Mouse (Mus musculus) heart, postnatal 25 days (tissue): ENCODE measurements around the gene Mfap5. TPM values are rescaled to one million over a fixed set of nuclear protein-coding genes. Genes with fewer than 3 reads are reported as not detected.
A peak's percentile ranks its signal among the peaks of the same experiment; 100 is the strongest.
"Not testable (repeated sequence)": the region's sequence is repeated elsewhere in the genome, so short reads cannot be mapped to it uniquely, and the experiment has no call there.

Experiments used
- DNase-seq: peaks from one replicate; pipeline ENCODE4 v3.0.0; 2022; ENCODE audit warnings: low spot score
- intact Hi-C: fragments of 180-260 bp; cut with DNase I; formaldehyde crosslinking; loops from one replicate; pipeline ENCODE4 v1.15.1; 2025
- total RNA-seq, 2 experiments: library from RNA; stranded (reverse); gene quantifications; 2 replicates each; pipeline ENCODE4 v1.2.3; 2021

Gene Mfap5
- total RNA-seq, 2 experiments from 2014 or later, result 37.3 to 50.0 TPM

- intact Hi-C loops, result no loop called here
- DNase-seq, result no peak
Observed at GRCm38 (mm10) chr6:122554102-122554501, 48.5 kb downstream of the Mfap5 start.

DNA sequence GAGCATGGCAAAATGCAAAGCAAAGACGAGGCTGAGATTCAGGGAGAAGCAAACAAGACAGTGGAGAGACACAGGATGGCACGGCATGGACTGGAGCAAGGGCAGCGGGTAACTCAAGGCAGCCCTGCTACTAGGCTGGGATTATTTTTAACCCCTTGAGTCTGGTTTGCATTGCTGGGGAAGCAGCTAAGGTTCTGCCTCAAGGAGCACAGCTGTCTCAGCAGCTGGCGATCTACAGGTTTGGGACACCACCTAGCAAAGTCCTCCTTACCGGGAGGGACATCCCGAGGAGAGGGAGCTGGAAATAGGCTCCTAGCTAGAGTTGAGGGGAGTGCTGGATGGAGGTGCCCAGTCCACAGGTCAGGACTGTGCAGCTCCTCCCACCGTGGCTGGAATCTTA, 49.6 kb downstream of the Mfap5 start:
- intact Hi-C loops, result no loop called here
- no peak for DNase-seq

GRCm38 (mm10) chr6:122556959-122557561, 51.4 kb downstream of the Mfap5 start:
- no peak for DNase-seq
- intact Hi-C loops, result no loop called here

GRCm38 (mm10) chr6:122560427-122560826, 54.8 kb downstream of the Mfap5 start:
- intact Hi-C loops, result loop anchor here (5.0 kb wide), 1 partner anchor 72 kb away; no protein-coding TSS in a partner anchor

DNA sequence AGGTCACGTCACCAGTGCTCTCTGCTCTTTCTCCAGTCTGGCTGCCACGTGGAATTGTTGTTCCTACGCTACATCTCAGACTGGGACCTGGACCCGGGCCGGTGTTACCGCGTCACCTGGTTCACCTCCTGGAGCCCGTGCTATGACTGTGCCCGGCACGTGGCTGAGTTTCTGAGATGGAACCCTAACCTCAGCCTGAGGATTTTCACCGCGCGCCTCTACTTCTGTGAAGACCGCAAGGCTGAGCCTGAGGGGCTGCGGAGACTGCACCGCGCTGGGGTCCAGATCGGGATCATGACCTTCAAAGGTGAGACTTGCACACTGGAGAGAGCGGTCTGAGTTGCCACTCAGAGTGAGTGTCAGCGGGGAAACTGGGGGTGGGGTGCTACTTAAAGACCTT, 55.4 kb downstream of the Mfap5 start:
- intact Hi-C loops, result loop anchor here (1.0 to 5.0 kb wide), 3 partner anchors 65 to 159 kb away; no protein-coding TSS in a partner anchor
- DNase-seq, result no peak

More at GRCm38 (mm10) chr6:122560427-122560826, 54.8 kb downstream of the Mfap5 start:
- DNase-seq, result peak; percentile 26

DNA sequence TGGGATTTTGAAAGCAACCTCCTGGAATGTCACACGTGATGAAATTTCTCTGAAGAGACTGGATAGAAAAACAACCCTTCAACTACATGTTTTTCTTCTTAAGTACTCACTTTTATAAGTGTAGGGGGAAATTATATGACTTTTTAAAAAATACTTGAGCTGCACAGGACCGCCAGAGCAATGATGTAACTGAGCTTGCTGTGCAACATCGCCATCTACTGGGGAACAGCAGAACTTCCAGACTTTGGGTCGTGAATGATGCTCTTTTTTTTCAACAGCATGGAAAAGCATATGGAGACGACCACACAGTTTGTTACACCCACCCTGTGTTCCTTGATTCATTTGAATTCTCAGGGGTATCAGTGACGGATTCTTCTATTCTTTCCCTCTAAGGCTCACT, 56.8 kb downstream of the Mfap5 start:
- intact Hi-C loops, result loop anchor here (5.0 kb wide), 1 partner anchor 70 kb away; no protein-coding TSS in a partner anchor
- DNase-seq, result no peak

DNA sequence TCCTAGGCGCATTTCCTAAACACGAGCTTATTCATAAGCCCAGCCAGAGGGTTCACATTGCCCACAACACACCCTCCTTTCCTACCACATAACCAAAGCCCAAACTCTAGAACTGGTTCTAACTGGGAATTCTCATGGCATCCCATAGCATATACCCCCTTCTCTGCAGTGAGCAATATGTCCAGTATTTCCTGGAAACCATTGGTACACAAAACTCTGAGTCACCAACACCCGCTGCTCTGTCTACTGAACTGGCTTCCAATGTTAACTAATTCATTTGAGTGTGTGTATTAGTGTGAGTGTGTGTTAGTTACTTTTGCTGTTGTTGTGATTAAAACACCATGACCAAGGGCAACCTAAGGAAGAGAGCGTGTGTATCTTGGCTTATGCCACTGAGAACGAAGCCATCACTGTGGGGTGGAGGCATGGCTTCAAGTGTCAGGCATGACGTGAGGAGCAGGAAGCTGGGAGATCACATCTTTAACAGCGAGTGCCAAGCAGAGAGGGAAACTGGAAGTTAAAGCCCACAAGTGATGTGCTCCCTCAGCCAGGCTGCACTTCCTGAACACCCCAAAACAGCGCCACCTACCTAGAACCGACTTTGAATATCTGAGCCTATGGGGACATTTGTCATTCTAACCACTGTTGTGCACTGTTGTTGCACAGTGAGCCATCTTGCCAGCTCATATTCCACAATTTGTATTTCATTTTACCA, 59.6 kb downstream of the Mfap5 start:
- no peak for DNase-seq
- intact Hi-C loops, result no loop called here

DNA sequence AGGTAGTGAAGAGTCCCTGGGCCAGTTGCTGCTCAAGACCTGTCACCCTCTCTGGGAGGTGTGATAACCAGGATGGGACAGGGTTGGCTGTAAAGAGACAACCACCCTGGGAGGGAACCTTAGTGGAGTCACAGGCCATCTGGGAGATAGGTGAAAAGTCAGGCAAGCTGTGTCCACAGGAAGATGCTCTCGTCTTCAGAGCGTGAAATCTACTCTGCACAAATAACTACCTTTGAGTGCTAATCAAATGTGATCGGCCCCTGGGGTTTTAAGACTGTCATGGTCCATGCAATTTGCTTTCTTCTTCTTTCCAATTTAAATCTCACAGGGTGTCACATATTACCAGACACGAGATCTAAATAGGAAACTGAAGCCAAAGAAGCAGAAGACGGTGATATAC, 63.5 kb downstream of the Mfap5 start:
- DNase-seq, result no peak
- intact Hi-C loops, result no loop called here

DNA sequence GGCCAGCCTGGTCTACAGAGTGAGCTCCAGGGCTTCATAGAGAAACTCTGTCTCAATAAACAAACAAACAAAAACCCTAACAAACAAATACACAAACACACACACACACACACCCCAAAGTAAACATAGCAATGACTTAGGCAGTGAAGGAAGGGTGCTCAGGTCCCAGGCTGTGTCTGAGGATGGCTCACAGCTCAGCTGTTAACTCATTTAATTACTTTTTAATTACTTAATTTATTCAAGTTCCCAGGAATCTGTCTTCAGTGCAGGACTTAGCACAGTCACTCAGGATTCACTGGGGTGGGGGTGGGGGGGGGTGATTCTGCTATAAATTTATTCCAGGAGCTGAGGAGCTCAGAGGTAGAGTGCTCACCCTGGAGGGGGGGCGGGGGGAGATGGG, 64.1 kb downstream of the Mfap5 start:
- no peak for DNase-seq
- intact Hi-C loops, result no loop called here

DNA sequence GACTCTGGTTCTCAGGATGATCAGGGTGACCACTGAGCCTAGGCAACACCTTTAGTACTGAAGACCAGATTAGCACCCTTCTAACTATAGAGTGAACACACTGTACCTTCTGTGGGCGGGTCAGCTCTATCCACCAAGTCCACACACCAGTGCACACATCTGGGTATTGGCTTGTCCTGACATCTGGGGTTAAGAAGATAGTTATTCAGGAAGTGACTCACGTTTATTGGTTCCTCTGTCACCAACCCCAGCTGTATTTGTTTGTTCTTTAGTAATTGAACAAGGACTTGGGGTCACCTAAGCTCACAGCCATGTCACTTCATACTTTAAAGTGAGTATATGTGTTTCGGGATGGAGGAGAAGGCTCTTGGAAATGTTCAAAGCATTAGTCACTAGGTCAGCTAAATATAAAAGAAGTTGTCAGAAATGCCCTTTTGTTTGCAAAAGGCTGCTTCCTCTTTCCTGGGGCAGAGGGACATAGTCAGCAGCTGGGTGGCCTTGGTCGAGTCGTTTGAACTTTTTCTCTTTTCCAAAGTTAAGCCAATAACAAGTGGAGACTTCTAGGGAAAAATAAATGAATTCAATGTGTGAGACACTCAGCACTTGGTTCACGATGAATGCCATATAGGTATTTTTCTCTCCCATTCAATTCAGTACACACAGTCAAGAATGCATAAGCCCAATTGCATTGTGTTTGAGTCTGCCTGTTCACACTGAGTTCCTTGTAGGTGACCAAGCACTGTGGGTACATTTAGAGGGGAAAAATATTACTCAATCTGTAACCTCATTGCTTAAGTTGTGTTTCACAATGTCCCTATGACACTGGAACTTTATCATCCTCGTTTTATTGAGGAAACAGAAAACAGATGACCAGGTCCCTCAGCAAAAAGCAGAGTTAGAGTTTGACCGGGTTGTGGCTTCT, 65.3 kb downstream of the Mfap5 start:
- intact Hi-C loops, result no loop called here
- DNase-seq, result no peak

DNA sequence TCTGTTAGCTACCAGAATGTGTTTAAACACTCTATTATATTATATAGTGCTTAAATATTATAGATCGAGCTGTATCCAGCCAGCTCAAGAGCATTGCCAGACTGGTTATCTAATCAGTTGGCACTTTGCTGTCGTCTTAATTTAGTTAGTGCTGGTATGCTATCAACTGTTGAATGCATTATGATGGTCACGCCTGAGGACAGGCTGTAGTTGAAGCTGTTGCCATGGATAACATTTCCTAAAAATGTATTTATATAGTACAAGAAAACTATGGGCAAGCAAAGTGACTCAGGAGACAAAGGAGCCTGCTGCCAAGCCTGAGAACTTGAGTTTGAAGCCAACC, 65.9 kb downstream of the Mfap5 start:
- intact Hi-C loops, result no loop called here
- DNase-seq, result no peak

DNA sequence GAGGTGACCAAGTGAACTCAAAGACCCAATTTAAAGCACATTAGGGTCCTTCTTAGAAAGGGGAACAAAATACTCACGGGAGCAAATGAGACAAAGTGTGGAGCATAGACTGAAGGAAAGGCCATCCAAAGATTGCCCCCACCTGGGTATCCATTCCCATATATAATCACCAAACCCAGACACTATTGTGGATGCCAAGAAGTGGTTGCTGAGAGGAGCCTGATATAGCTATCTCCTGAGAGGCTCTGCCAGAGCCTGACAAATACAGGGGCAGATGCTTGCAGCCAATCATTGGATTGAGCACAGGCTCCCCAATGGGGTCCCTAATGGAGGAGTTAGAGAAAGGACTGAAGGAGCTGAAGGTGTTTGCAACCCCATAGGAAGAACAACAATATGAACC, 69.4 kb downstream of the Mfap5 start:
- intact Hi-C loops, DNase-seq: not testable (repeated sequence)

DNA sequence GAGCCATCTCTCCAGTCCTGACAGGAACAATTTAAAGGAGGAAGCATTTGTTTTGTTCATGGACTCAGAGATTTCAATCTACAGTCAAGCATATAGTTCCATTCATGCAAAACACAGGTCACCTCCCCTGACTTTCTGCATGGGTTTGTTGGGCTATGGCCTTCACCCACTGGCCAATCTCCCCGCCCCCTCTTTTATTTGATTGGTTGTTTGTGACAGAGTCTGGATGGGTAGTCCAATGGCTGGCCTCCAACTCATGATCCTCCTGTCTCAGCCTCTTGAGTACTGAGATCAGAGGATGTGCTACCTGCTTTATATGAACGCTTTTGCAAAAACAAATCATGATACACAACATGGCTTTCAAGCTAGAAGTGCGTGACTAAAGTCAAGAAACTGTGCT, 71.4 kb downstream of the Mfap5 start:
- DNase-seq, result no peak
- intact Hi-C loops, result no loop called here

Other genes starting within 250 kb of the Mfap5 start
- not detected for gene Klrg1, start 223.0 kb upstream of the Mfap5 start, total RNA-seq
- gene M6pr, start 197.1 kb upstream of the Mfap5 start, total RNA-seq, result 10 to 100 TPM; 36.4 to 41.4 TPM
- 10 to 100 TPM; 17.1 to 18.7 TPM for gene Phc1, start 165.3 kb upstream of the Mfap5 start, total RNA-seq
- gene Rimklb, start 7.1 kb upstream of the Mfap5 start, total RNA-seq, result not detected
- gene Aicda, start 48.0 kb downstream of the Mfap5 start, total RNA-seq, result not detected
- 1 to 10 TPM; 3.5 to 5.2 TPM for gene Apobec1, start 96.6 kb downstream of the Mfap5 start, total RNA-seq
- gene Gdf3, start 104.2 kb downstream of the Mfap5 start, total RNA-seq, result not detected
- not detected for gene Dppa3, start 120.6 kb downstream of the Mfap5 start, total RNA-seq
- gene Nanog, start 201.6 kb downstream of the Mfap5 start, total RNA-seq, result not detected